Mouse (Mus musculus): Measurements from ENCODE around the gene Ugt1a10.

DNA sequence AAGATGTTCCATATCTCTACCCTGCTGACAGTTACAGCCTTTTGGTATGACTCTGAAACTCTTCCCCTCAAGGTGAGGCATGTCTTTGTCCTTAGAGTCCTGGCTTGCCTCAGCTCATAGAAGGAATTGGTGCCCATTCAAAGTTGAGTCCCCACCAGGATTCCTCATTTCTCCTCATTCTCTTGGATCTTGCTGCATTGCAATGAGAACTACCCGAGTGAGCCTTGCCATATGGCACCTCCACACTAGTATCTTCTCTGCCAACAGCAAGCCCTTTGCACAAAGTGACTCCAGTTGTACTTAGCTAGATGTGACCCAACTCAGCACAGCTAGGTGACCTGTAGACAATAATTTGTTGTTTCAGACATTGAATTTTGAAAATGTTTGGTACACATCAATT is 168.4 kb downstream of the Ugt1a10 start:
- TF ChIP-seq TAL1 (IDR thresholded peaks at IDR 0.05; ENCODE audit: low read length): no peak
- TF ChIP-seq GATA1 (IDR thresholded peaks at IDR 0.05; ENCODE audit: low read length): no peak

Measured in erythroblast, embryonic 14.5 days (primary cell).